Mouse (Mus musculus): ENCODE data around the gene Snd1. TPM values are rescaled to one million over a fixed set of nuclear protein-coding genes. Genes with fewer than 3 reads are reported as not detected.

Snd1 gene
- polyA plus RNA-seq, 1 experiment from 2014 or later: 143 TPM

- Histone ChIP-seq H3K9ac (no peak overlapping the region), H3K4me3 (no peak overlapping the region), H3K27ac (no peak overlapping the region), H3K4me2 (replicated peaks) (no peak overlapping the region), H3K27me3 (no peaks in the 10 kb centered on the region), H3K4me1 (peaks cover 25% of the 10 kb centered on the region), H3K9me3 (no peaks in the 10 kb centered on the region), H3K36me3 (peaks cover 62% of the 10 kb centered on the region)
- ATAC-seq (ENCODE audit: low FRiP score, low read depth): no peak
- 28% methylated on average over 7 of the region's 7 CpGs for WGBS
Observed at GRCm38 (mm10) chr6:28877945-28878666, 403.2 kb downstream of the Snd1 start.

- Histone ChIP-seq H3K4me2 (replicated peaks) (no peak overlapping the region), H3K4me1 (peaks cover 25% of the 10 kb centered on the region), H3K36me3 (peaks cover 69% of the 10 kb centered on the region), H3K4me3 (no peak overlapping the region), H3K27ac (no peak overlapping the region), H3K9ac (no peak overlapping the region), H3K9me3 (no peaks in the 10 kb centered on the region), H3K27me3 (no peaks in the 10 kb centered on the region)
- WGBS: 73% methylated on average over 8 of the region's 8 CpGs
- no peak for ATAC-seq (ENCODE audit: low FRiP score, low read depth)
Observed at GRCm38 (mm10) chr6:28879315-28879714, 404.4 kb downstream of the Snd1 start.

- H3K36me3 ChIP-seq: peaks cover 71% of the 10 kb centered on the region
- peaks cover 20% of the 10 kb centered on the region for H3K4me1 ChIP-seq
- H3K4me3 ChIP-seq: no peak overlapping the region
- no peak overlapping the region for H3K4me2 ChIP-seq (replicated peaks)
- H3K27ac ChIP-seq: no peak overlapping the region
- H3K9me3 ChIP-seq: no peaks in the 10 kb centered on the region
- 81% methylated on average over 4 of the region's 4 CpGs for WGBS
- no peaks in the 10 kb centered on the region for H3K27me3 ChIP-seq
- no peak for ATAC-seq (ENCODE audit: low FRiP score, low read depth)
- H3K9ac ChIP-seq: no peak overlapping the region
Observed at GRCm38 (mm10) chr6:28880909-28881308, 406.0 kb downstream of the Snd1 start.

- WGBS: 72% methylated on average over 5 of the region's 5 CpGs
- H3K36me3 ChIP-seq: peaks cover 91% of the 10 kb centered on the region
Observed at GRCm38 (mm10) chr6:28883518-28883917, 408.6 kb downstream of the Snd1 start.

GRCm38 (mm10) chr6:28886724-28887440 is 411.9 kb downstream of the Snd1 start:
- H3K4me1 ChIP-seq: no peaks in the 10 kb centered on the region
- H3K9me3 ChIP-seq: no peaks in the 10 kb centered on the region
- no peaks in the 10 kb centered on the region for H3K27me3 ChIP-seq
- 88% methylated on average over 7 of the region's 7 CpGs for WGBS
- H3K27ac ChIP-seq: no peak overlapping the region
- no peak overlapping the region for H3K4me2 ChIP-seq (replicated peaks)
- H3K4me3 ChIP-seq: no peak overlapping the region
- peaks cover 91% of the 10 kb centered on the region for H3K36me3 ChIP-seq
- ATAC-seq (ENCODE audit: low FRiP score, low read depth): no peak
- no peak overlapping the region for H3K9ac ChIP-seq

More at GRCm38 (mm10) chr6:28883518-28883917, 408.6 kb downstream of the Snd1 start:
- Histone ChIP-seq H3K27ac (no peak overlapping the region), H3K9me3 (no peaks in the 10 kb centered on the region), H3K4me2 (replicated peaks) (no peak overlapping the region), H3K27me3 (no peaks in the 10 kb centered on the region), H3K4me3 (no peak overlapping the region), H3K4me1 (no peaks in the 10 kb centered on the region), H3K9ac (no peak overlapping the region)
- no peak for ATAC-seq (ENCODE audit: low FRiP score, low read depth)

- no peak overlapping the region for H3K4me3 ChIP-seq
- H3K9ac ChIP-seq: no peak overlapping the region
- H3K27ac ChIP-seq: no peak overlapping the region
- ATAC-seq (ENCODE audit: low FRiP score, low read depth): no peak
- no peaks in the 10 kb centered on the region for H3K9me3 ChIP-seq
- no peaks in the 10 kb centered on the region for H3K4me1 ChIP-seq
- 89% methylated on average over 6 of the region's 6 CpGs for WGBS
- peaks cover 76% of the 10 kb centered on the region for H3K36me3 ChIP-seq
- H3K4me2 ChIP-seq (replicated peaks): no peak overlapping the region
- no peaks in the 10 kb centered on the region for H3K27me3 ChIP-seq
Observed at GRCm38 (mm10) chr6:28890426-28890825, 415.5 kb downstream of the Snd1 start.

GRCm38 (mm10) chr6:28891480-28891879 is 416.5 kb downstream of the Snd1 start:
- no peaks in the 10 kb centered on the region for H3K9me3 ChIP-seq
- no peak for ATAC-seq (ENCODE audit: low FRiP score, low read depth)
- no peak overlapping the region for H3K4me3 ChIP-seq
- H3K9ac ChIP-seq: no peak overlapping the region
- H3K4me2 ChIP-seq (replicated peaks): no peak overlapping the region
- WGBS: 47% methylated on average over 9 of the region's 9 CpGs
- no peaks in the 10 kb centered on the region for H3K4me1 ChIP-seq
- H3K27ac ChIP-seq: no peak overlapping the region
- peaks cover 65% of the 10 kb centered on the region for H3K36me3 ChIP-seq
- H3K27me3 ChIP-seq: no peaks in the 10 kb centered on the region

- Histone ChIP-seq H3K9ac (no peak overlapping the region), H3K27ac (no peak overlapping the region), H3K36me3 (peaks cover 30% of the 10 kb centered on the region), H3K4me3 (no peak overlapping the region), H3K4me1 (peaks cover 7% of the 10 kb centered on the region; the same call in 1 of the 2 replicates), H3K4me2 (replicated peaks) (no peak overlapping the region), H3K27me3 (no peaks in the 10 kb centered on the region), H3K9me3 (no peaks in the 10 kb centered on the region)
- no peak for ATAC-seq (ENCODE audit: low FRiP score, low read depth)
- 72% methylated on average over 12 of the region's 12 CpGs for WGBS
Observed at GRCm38 (mm10) chr6:28895004-28895515, 420.1 kb downstream of the Snd1 start.

GRCm38 (mm10) chr6:28895726-28896125 is 420.8 kb downstream of the Snd1 start:
- H3K4me1 ChIP-seq: peaks cover 7% of the 10 kb centered on the region; the same call in 1 of the 2 replicates
- no peak overlapping the region for H3K9ac ChIP-seq
- no peaks in the 10 kb centered on the region for H3K9me3 ChIP-seq
- no peak overlapping the region for H3K27ac ChIP-seq
- H3K36me3 ChIP-seq: peaks cover 23% of the 10 kb centered on the region
- H3K27me3 ChIP-seq: no peaks in the 10 kb centered on the region
- ATAC-seq (ENCODE audit: low FRiP score, low read depth): no peak
- no peak overlapping the region for H3K4me3 ChIP-seq
- no peak overlapping the region for H3K4me2 ChIP-seq (replicated peaks)
- 80% methylated on average over 6 of the region's 6 CpGs for WGBS

- Histone ChIP-seq H3K9ac (no peak overlapping the region), H3K27me3 (no peaks in the 10 kb centered on the region), H3K27ac (no peak overlapping the region), H3K4me3 (no peak overlapping the region), H3K4me1 (peaks cover 7% of the 10 kb centered on the region; the same call in 1 of the 2 replicates), H3K36me3 (peaks cover 19% of the 10 kb centered on the region), H3K9me3 (no peaks in the 10 kb centered on the region), H3K4me2 (replicated peaks) (no peak overlapping the region)
- no peak for ATAC-seq (ENCODE audit: low FRiP score, low read depth)
- 60% methylated on average over 5 of the region's 5 CpGs for WGBS
Observed at GRCm38 (mm10) chr6:28896762-28897320, 421.9 kb downstream of the Snd1 start.

- Histone ChIP-seq H3K4me3 (no peak overlapping the region), H3K9me3 (no peaks in the 10 kb centered on the region), H3K36me3 (peaks cover 13% of the 10 kb centered on the region), H3K4me1 (peaks cover 7% of the 10 kb centered on the region; the same call in 1 of the 2 replicates), H3K9ac (no peak overlapping the region), H3K27me3 (no peaks in the 10 kb centered on the region), H3K4me2 (replicated peaks) (no peak overlapping the region), H3K27ac (no peak overlapping the region)
- 65% methylated on average over 11 of the region's 11 CpGs for WGBS
- ATAC-seq (ENCODE audit: low FRiP score, low read depth): no peak
Observed at GRCm38 (mm10) chr6:28897326-28898085, 422.6 kb downstream of the Snd1 start.
